Mouse (Mus musculus) embryonic facial prominence, embryonic 13.5 days (tissue): ENCODE results near the gene Man1a2. TPM values are rescaled to one million over a fixed set of nuclear protein-coding genes. Genes with fewer than 3 reads are reported as not detected.

Experiments used
- ATAC-seq: fragments of 200-750 bp; cut with Nextera tagmentation; 2 replicates; pipeline ENCODE4 v1.8.0; 2017; ENCODE audit warnings: low read depth; ENCODE audit not compliant: insufficient number of reproducible peaks, insufficient read depth, low FRiP score, low TSS enrichment
- H3K27ac ChIP-seq: fragments of 300-500 bp; sonication (generic); 2 replicates; pipeline ENCODE4 v1.5.1; 2015; ENCODE audit warnings: moderate library complexity, mild to moderate bottlenecking, inconsistent platforms
- H3K27me3 ChIP-seq: fragments of 300-500 bp; sonication (generic); 2 replicates; pipeline ENCODE4 v1.6.1; 2015; ENCODE audit warnings: mild to moderate bottlenecking, inconsistent platforms
- H3K36me3 ChIP-seq: fragments of 300-500 bp; sonication (generic); 2 replicates; pipeline ENCODE4 v1.6.1; 2015; ENCODE audit warnings: mild to moderate bottlenecking, inconsistent platforms
- H3K4me1 ChIP-seq: fragments of 300-500 bp; sonication (generic); 2 replicates; pipeline ENCODE4 v1.6.1; 2015; ENCODE audit warnings: inconsistent platforms
- H3K4me2 ChIP-seq: fragments of 300-500 bp; sonication (generic); 2 replicates; pipeline ENCODE4 v1.6.1; 2015; ENCODE audit warnings: moderate library complexity, mild to moderate bottlenecking, inconsistent platforms
- H3K4me3 ChIP-seq: fragments of 300-500 bp; sonication (generic); 2 replicates; pipeline ENCODE4 v1.5.1; 2015; ENCODE audit warnings: mild to moderate bottlenecking, inconsistent platforms
- H3K9ac ChIP-seq: fragments of 300-500 bp; sonication (generic); 2 replicates; pipeline ENCODE4 v1.6.1; 2015; ENCODE audit warnings: mild to moderate bottlenecking, inconsistent platforms
- H3K9me3 ChIP-seq: fragments of 300-500 bp; sonication (generic); 2 replicates; pipeline ENCODE4 v1.6.1; 2016; ENCODE audit warnings: inconsistent platforms
- WGBS: fragments of 180-500 bp; shearing (Covaris S2); methylation state at CpG from one replicate; pipeline ENCODE4 v1.1.7; 2015; ENCODE audit warnings: mixed read lengths; 5-methylcytosine and 5-hydroxymethylcytosine counted together
- polyA plus RNA-seq: library from polyadenylated mRNA; unstranded; fragments of >200 nt; fragmentation: Nextera tagmentation; extraction: Ambion mirVana; gene quantifications from 2 replicates; pipeline ENCODE4 v1.2.1, GENCODE M21; 2015

The Man1a2 gene
- polyA plus RNA-seq: 64.1 and 64.5 TPM in 2 replicates

DNA sequence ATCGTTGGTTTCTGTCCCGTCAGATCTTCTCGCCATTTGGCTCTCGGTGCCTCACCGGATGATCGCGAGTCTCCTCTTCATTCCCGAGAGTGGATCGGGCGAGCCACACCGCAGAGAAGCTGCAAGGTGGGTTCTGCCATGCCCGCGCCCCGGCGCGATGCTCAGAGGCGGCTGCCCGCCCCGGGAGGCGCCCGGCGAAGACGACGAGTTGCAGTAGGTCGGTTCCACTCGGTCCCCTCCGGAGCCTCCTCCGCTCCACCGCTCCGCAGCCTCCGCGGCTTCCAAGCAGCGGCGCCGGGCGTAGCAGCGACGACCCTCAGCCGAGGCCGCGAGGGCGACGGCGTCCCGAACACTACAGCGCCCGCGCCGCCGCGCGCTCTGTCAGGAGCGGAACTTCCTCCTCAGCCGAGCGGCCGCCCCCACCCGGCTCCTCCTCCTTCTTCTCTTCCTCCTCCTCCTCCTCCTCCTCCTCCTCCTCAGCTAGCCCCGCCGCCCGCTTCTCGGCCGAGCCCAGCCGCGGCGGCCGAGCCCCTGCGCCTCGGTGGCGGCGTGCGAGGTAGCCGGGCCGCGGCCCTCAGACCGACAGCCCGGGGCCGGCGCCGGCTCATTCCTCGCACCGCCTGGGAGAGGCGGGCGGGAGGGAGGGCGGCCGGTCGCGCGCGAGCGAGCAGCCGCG lies at the start of gene Man1a2:
Gene Man1a2, minus strand, starts transcription at position 417 of the 676 bp plus-strand sequence.
- Histone ChIP-seq H3K4me3 (peak within 1 kb of the TSS; percentile 84), H3K9me3 (no peaks in the 10 kb centered on the region), H3K9ac (peak within 1 kb of the TSS; percentile 95), H3K27me3 (no peaks in the 10 kb centered on the region), H3K27ac (peak within 1 kb of the TSS; percentile 98), H3K36me3 (no peaks in the 10 kb centered on the region), H3K4me1 (peaks cover 27% of the 10 kb centered on the region), H3K4me2 (peak within 1 kb of the TSS; percentile 92)
- ATAC-seq: peak; percentile 90
- under 1% methylated on average over 76 of the region's 92 CpGs for WGBS

DNA sequence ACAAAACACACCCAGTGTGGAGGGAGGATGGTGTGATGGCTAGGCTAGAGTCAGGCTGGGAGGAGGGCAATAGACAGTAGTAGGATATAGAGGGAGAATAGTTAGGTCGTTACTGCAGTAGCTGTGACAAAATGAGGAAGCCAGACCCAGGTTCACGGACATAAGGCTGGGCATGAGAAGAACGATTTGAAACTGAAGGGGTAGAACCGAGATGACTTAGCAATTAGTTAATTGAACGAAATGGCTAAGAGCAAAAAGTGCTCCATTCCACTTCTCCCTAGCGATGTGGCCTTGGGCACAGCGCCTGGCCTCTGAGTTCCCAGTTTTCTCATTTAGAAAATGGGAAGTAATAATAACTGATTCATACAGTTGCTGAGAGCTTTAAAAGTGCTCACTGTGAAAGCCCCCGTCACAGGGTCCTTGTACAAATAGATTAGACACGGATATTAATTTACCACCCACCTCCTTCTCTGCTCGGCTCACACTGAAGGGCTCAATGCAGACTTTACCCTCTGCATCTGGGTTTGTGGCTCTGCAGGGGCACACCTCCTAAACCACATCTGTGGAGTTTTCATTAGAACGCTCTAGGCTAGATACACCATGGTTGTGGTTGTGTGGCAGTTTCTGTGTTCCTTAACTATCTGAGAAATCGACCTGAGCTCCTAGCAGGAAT lies 49.3 kb upstream of the Man1a2 start:
- Histone ChIP-seq H3K4me1 (peaks cover 6% of the 10 kb centered on the region), H3K9me3 (no peaks in the 10 kb centered on the region), H3K4me3 (no peak overlapping the region), H3K27ac (no peak overlapping the region), H3K36me3 (no peaks in the 10 kb centered on the region), H3K9ac (peak overlapping the region; percentile 32; the same call in 1 of the 2 replicates), H3K4me2 (no peak overlapping the region), H3K27me3 (no peaks in the 10 kb centered on the region; the same call in 1 of the 2 replicates)
- WGBS: 46% methylated on average over 12 of the region's 12 CpGs
- ATAC-seq: peak; percentile 64; the same call in 1 of the 2 replicates

DNA sequence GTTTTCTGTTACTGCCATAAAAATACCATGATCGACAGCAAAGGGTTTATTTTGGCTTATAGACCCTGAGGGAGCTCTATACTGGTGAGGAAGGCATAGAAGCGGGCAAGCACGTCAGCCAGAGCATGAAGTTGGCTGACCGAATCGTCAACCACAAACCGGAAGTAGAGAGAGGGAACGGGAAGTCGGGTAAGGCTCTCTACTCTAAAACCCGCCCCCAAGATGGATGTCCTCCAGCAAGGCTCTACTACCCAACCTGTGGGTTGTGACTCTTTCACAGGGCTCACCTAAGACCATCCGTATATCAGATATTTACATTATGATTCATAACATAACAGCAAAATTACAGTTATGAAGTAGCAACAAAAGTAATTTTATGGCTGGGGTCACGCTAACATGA lies 46.6 kb upstream of the Man1a2 start:
- H3K9ac ChIP-seq: no peak overlapping the region
- peaks cover 6% of the 10 kb centered on the region for H3K4me1 ChIP-seq
- no peaks in the 10 kb centered on the region; the same call in 1 of the 2 replicates for H3K27me3 ChIP-seq
- H3K27ac ChIP-seq: no peak overlapping the region
- H3K36me3 ChIP-seq: no peaks in the 10 kb centered on the region
- H3K4me2 ChIP-seq: no peak overlapping the region
- no peaks in the 10 kb centered on the region for H3K9me3 ChIP-seq
- 93% methylated on average over 11 of the region's 11 CpGs for WGBS
- H3K4me3 ChIP-seq: no peak overlapping the region
- no peak for ATAC-seq

DNA sequence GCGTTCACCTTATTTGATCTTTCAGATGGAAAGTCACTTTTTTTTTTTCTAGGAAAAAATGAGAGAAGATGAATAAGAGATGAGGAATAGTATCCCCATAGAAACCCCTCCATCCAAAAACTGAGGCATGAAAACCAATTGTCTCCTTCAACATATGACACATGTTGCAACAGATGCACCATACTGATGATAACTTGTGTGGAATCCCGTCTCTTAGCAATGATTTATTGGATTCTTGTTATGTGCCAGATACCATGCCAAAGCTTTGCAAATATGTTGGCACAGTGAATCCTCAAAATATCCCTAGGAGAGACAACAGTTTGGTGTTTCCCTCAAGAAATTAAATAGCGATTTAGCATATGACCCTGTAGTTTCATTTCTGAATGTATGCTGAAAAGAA lies 46.0 kb upstream of the Man1a2 start:
- Histone ChIP-seq H3K27ac (no peak overlapping the region), H3K36me3 (no peaks in the 10 kb centered on the region), H3K4me3 (no peak overlapping the region), H3K4me1 (peaks cover 6% of the 10 kb centered on the region), H3K27me3 (no peaks in the 10 kb centered on the region; the same call in 1 of the 2 replicates), H3K9me3 (no peaks in the 10 kb centered on the region), H3K4me2 (no peak overlapping the region), H3K9ac (no peak overlapping the region)
- WGBS: 82% methylated on average over 3 of the region's 3 CpGs
- no peak for ATAC-seq

DNA sequence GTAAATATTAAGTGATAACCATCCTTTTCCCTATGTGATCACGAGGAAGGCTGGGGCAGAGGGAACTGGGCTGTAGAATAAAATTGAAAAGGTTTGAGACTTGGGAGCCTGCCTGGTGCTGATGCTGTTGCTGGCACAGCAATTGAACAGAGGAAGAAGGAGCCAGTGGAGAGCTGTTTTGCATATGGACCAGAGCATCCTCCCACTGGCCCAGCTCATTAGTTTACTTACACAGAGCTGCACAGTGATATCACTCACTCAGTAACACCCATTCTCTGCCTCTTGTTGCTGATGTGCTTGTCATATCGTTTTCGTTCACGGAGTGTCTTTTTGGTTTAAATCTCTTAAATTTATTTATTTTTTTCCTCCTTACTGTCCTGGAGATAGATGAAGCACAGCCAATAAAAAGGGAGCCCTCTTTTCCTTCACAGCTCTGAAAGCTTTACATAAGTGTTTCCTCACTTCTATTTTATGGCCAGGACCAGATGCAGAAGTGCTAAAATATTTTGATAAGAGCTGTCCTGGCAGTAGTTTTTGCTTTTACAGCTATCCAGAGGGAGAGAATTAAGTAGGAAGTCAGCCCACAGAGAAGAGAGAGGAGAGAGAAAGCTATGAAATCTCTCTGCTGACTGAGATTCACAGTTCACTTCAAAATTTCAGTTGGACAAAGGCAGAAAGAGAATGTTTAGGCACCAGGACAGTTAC lies 42.9 kb upstream of the Man1a2 start:
- no peak overlapping the region for H3K4me3 ChIP-seq
- H3K9me3 ChIP-seq: peaks cover 9% of the 10 kb centered on the region; the same call in 1 of the 2 replicates
- H3K27ac ChIP-seq: no peak overlapping the region
- H3K36me3 ChIP-seq: no peaks in the 10 kb centered on the region
- H3K4me2 ChIP-seq: no peak overlapping the region
- ATAC-seq: no peak
- 89% methylated on average over 4 of the region's 4 CpGs for WGBS
- H3K9ac ChIP-seq: no peak overlapping the region
- H3K4me1 ChIP-seq: no peaks in the 10 kb centered on the region
- H3K27me3 ChIP-seq: no peaks in the 10 kb centered on the region

DNA sequence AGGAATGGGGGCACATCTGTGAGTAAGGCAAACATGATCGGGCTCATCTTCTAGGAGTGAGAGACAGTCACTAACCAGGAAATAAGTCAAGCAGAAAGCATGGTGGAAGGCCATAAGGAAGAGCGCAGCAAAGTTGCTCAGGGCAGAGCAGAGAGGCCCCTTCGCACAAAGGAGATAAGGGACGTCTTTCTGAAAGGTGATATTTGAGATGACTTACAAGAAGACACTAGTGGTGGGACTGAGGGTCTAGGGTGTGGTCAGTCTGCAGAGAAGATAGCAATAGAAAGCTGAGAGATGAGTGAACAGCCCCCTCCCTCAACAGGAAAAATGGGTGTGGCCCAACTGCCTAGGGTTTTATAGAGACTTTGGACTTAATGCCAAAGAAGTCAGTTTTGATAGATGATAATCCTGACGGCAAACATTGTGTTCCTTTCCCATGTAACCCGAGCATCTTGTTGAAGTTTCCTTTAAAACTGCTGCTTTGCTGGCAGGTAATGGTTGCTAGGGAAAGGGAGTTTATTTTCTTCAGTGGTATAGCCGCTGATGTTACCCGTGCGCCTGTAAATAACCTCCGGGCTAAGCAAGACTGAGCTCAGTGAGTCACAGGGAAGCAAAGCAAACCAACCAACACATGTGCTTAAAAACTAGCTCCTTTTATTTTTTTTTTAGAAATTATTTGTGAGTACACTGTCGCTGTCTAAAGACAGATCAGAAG lies 40.8 kb upstream of the Man1a2 start:
- H3K9me3 ChIP-seq: peaks cover 9% of the 10 kb centered on the region; the same call in 1 of the 2 replicates
- WGBS: 77% methylated on average over 11 of the region's 11 CpGs
- H3K36me3 ChIP-seq: no peaks in the 10 kb centered on the region
- H3K27ac ChIP-seq: no peak overlapping the region
- no peaks in the 10 kb centered on the region for H3K4me1 ChIP-seq
- no peak overlapping the region for H3K4me3 ChIP-seq
- H3K27me3 ChIP-seq: no peaks in the 10 kb centered on the region
- ATAC-seq: no peak
- no peak overlapping the region for H3K4me2 ChIP-seq
- H3K9ac ChIP-seq: no peak overlapping the region

DNA sequence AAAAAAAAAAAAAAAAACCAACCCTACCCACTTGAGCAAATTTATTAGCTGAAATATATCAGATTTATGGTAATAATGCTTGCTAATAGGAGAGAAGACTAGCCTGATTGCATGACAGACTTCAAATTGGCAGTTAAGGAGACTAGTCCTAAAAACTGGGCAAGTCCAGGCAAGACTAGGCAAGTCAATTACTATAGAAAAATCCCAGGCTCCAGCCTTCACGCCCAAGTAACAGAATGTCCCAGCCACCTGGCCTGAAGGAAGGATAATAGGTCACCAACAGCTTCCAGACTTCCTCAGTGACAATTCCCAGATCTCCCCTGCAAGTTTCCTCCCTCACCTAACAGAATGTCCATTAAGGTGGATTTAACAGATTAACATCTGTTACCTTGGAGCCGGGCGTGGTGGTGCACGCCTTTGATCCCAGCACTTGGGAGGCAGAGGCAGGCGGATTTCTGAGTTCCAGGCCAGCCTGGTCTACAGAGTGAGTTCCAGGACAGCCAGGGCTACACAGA lies 35.5 kb upstream of the Man1a2 start:
- Histone ChIP-seq H3K36me3 (no peaks in the 10 kb centered on the region), H3K27me3 (no peaks in the 10 kb centered on the region), H3K9ac (no peak overlapping the region), H3K4me1 (peaks cover 4% of the 10 kb centered on the region), H3K4me2 (no peak overlapping the region), H3K27ac (no peak overlapping the region), H3K4me3 (no peak overlapping the region), H3K9me3 (peaks cover 9% of the 10 kb centered on the region; the same call in 1 of the 2 replicates)
- no peak for ATAC-seq
- WGBS: 93% methylated on average over 5 of the region's 5 CpGs

DNA sequence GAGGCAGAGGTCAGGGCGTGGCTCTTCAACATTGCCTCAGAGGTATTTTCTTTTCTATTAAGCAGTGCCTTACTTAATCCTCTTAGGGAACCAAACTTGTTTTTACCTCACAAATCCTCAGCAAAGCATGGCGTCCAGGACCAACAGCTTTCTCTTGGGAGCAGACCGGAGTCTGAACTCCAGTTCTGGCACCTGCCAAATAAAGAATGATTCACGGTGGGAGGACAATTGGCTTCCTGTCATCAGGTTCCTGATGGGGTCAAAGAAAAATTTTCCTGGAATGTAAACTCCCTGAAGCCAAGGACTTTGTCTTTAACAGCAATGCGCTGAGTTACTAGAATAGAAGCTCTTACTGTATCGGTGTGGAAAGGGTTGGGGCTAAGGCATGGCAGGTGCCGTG lies 30.9 kb upstream of the Man1a2 start:
- Histone ChIP-seq H3K4me2 (no peak overlapping the region), H3K27ac (no peak overlapping the region), H3K9ac (no peak overlapping the region), H3K27me3 (no peaks in the 10 kb centered on the region), H3K4me1 (peaks cover 16% of the 10 kb centered on the region), H3K4me3 (no peak overlapping the region), H3K36me3 (no peaks in the 10 kb centered on the region), H3K9me3 (no peaks in the 10 kb centered on the region)
- ATAC-seq: no peak
- WGBS: 54% methylated on average over 7 of the region's 7 CpGs

DNA sequence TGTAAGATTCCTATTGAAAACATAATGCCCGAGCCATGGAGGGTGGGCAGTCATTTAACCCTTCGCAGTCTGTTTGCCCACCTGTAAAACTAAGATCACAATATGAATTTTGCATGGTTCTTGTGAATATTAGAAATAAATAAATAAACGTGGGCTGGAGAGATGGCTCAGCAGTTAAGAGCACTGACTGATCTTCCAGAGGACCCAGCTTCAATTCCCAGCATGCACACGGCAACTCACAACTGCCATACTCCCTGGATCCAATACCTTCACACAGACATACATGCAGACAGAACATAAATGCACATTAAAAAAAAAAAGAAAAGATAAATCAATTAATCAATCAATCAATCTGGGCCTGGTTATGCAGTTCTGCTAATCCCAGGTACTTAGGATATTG lies 30.1 kb upstream of the Man1a2 start:
- Histone ChIP-seq H3K4me3 (no peak overlapping the region), H3K27me3 (no peaks in the 10 kb centered on the region), H3K9ac (no peak overlapping the region), H3K36me3 (no peaks in the 10 kb centered on the region), H3K27ac (no peak overlapping the region), H3K4me2 (no peak overlapping the region), H3K4me1 (peaks cover 19% of the 10 kb centered on the region), H3K9me3 (no peaks in the 10 kb centered on the region)
- WGBS: 75% methylated on average over 4 of the region's 4 CpGs
- ATAC-seq: no peak

DNA sequence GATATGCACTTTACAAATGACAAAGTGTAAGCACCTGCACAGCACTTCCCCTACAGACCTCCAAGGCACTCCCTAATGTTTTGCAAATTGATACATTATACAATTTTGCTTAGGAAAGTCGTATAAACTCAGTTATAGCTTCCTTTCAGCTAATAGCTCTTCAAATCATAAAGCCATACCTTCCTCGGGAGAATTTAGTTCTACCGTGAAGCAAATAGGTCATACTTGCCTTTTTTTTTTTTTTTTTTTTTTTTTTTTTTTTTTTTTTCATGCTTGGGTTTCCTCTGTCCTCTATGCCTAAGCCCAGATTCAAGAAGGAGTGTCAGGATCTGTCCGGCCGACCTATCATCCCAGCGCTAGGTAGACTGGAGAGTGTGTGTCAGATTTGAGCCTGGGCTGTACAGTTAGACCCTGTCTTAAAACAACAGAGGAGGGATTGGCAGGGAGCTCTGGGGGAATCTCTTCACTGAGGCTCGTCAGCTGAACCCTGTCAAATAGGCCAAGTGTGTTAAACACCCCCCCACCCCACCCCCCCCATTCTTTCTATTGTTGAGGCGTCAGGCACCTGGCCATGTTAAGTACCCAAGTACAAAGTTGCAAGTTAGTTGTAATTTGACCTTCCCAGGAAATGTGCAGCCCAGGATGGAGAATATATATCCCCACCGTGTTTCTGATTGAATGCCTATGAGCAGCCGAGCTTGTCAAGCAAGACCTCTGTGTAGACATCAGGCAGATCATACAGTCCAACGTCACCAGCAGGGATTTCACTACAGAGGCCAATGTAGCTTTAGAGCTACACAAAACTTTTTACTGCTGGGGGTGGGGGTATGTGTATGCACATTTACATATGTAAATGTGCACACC lies 28.1 kb upstream of the Man1a2 start:
- Histone ChIP-seq H3K4me2 (no peak overlapping the region), H3K9me3 (no peaks in the 10 kb centered on the region), H3K9ac (no peak overlapping the region), H3K4me3 (no peak overlapping the region), H3K36me3 (no peaks in the 10 kb centered on the region), H3K27me3 (no peaks in the 10 kb centered on the region), H3K4me1 (peaks cover 15% of the 10 kb centered on the region), H3K27ac (no peak overlapping the region)
- WGBS: 60% methylated on average over 11 of the region's 11 CpGs
- ATAC-seq: no peak
